Mouse (Mus musculus): ENCODE measurements around the gene Ints11. TPM values are rescaled to one million over a fixed set of nuclear protein-coding genes. Genes with fewer than 3 reads are reported as not detected.
A peak's percentile ranks its signal among the peaks of the same experiment; 100 is the strongest.

Gene Ints11
- polyA plus RNA-seq (2012; ENCODE audit: insufficient read depth, low replicate concordance), result 12.5 and 14.1 TPM in 2 replicates

- TF ChIP-seq GATA1 (IDR thresholded peaks at IDR 0.05; ENCODE audit: borderline replicate concordance, low read length) (no peak), FLI1 (IDR thresholded peaks at IDR 0.05; ENCODE audit: low read length) (0 out of 2 replicates have a peak, but pooled peaks have one; percentile 41)
- H3K9me3 ChIP-seq, result no peaks in the 10 kb centered on the region
- H3K36me3 ChIP-seq (replicated peaks; ENCODE audit: low read length), result peaks cover 73% of the 10 kb centered on the region
Observed at GRCm38 (mm10) chr4:155869317-155870033, at the start of gene Ints11, which contains the start of gene Cptp. TSS of gene Ints11 (plus strand) at chr4:155869546. TSS of gene Cptp (minus strand) at chr4:155869440.

GRCm38 (mm10) chr4:155821025-155821424 lies 48.3 kb upstream of the Ints11 start:
- Histone ChIP-seq H3K4me1 (peaks cover 25% of the 10 kb centered on the region), H3K36me3 (replicated peaks; ENCODE audit: low read length) (peaks cover 99% of the 10 kb centered on the region), H3K9me3 (no peaks in the 10 kb centered on the region), H3K4me3 (replicated peaks) (no peak overlapping the region), H3K27me3 (replicated peaks) (no peaks in the 10 kb centered on the region)
- no peak for TF ChIP-seq FLI1 (IDR thresholded peaks at IDR 0.05; ENCODE audit: low read length)
- no peak for TF ChIP-seq GATA1 (IDR thresholded peaks at IDR 0.05; ENCODE audit: borderline replicate concordance, low read length)

More at GRCm38 (mm10) chr4:155869317-155870033, at the start of gene Ints11, which contains the start of gene Cptp:
- H3K27me3 ChIP-seq (replicated peaks), result no peaks in the 10 kb centered on the region
- peak within 1 kb of the TSS; percentile 98 for H3K4me3 ChIP-seq (replicated peaks)
- peaks cover 56% of the 10 kb centered on the region for H3K4me1 ChIP-seq

DNA sequence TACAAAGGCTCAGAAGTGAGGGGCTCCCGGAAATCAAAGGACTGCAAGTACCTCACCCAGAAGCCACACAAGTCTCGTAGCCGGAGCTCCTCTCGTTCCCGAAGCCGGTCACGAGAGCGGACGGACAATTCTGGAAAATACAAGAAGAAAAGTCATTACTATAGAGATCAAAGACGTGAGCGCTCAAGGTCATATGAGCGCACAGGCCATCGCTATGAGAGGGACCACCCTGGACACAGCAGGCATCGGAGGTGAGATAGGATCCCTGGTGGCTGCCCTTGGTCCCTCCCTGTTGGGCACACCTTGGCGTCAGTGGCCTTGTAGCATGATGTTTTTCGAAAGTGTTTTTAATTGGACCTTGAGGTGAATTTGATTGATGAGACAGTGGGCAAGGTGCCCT lies 45.9 kb upstream of the Ints11 start:
- Histone ChIP-seq H3K9me3 (no peaks in the 10 kb centered on the region), H3K4me3 (replicated peaks) (no peak overlapping the region), H3K36me3 (replicated peaks; ENCODE audit: low read length) (peaks cover 97% of the 10 kb centered on the region), H3K4me1 (peaks cover 14% of the 10 kb centered on the region), H3K27me3 (replicated peaks) (no peaks in the 10 kb centered on the region)
- no peak for TF ChIP-seq FLI1 (IDR thresholded peaks at IDR 0.05; ENCODE audit: low read length)

DNA sequence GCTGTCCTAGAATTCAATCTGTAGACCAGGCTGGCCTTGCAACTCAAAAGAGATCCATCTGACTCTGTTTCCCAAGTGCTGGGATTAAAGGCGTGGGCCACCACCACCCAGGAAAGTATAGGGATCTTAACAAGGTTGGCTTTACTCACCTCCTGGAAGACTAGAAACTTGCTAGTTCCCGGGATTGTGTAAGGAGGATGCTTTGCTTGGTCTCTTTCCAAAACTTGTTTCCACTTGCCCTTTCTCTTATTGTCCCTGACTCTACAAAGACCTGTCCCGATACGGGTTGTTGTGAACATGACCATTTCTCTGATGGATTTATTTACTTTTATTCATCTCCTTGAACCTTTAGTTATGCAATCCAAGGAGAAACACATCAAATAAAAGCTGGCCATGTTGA lies 39.5 kb upstream of the Ints11 start:
- H3K27me3 ChIP-seq (replicated peaks), result no peaks in the 10 kb centered on the region
- TF ChIP-seq GATA1 (IDR thresholded peaks at IDR 0.05; ENCODE audit: borderline replicate concordance, low read length), result no peak
- H3K4me1 ChIP-seq, result peaks cover 39% of the 10 kb centered on the region
- H3K4me3 ChIP-seq (replicated peaks), result no peak overlapping the region
- H3K36me3 ChIP-seq (replicated peaks; ENCODE audit: low read length), result peaks cover 50% of the 10 kb centered on the region
- H3K9me3 ChIP-seq, result no peaks in the 10 kb centered on the region

DNA sequence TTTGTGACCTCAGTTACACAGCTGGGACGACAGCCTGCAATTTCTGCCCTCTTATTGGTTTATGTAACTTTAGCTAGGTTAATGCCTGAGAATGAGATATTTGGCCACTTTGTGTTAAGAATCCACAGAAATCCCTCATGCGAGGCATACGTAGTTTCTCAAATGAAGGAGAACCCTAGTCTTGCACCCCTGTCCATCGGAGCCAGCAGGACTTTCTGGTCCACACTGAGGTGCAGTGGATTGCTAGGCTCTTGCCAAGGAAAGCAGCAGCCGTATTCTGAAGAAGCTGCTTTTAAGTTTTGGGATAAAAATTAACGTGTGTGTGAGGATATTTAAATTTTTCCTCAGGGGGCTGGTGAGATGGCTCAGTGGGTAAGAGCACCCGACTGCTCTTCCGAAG lies 38.8 kb upstream of the Ints11 start:
- Histone ChIP-seq H3K36me3 (replicated peaks; ENCODE audit: low read length) (peaks cover 42% of the 10 kb centered on the region), H3K27me3 (replicated peaks) (no peaks in the 10 kb centered on the region), H3K9me3 (no peaks in the 10 kb centered on the region), H3K4me3 (replicated peaks) (peak overlapping the region; percentile 88), H3K4me1 (peaks cover 38% of the 10 kb centered on the region)
- no peak for TF ChIP-seq GATA1 (IDR thresholded peaks at IDR 0.05; ENCODE audit: borderline replicate concordance, low read length)
- TF ChIP-seq FLI1 (IDR thresholded peaks at IDR 0.05; ENCODE audit: low read length), result no peak

GRCm38 (mm10) chr4:155831205-155831766 lies 38.1 kb upstream of the Ints11 start, which contains the start of gene Aurkaip1:
TSS of gene Aurkaip1 (plus strand) at chr4:155831272.
- H3K27me3 ChIP-seq (replicated peaks), result no peaks in the 10 kb centered on the region
- no peaks in the 10 kb centered on the region for H3K9me3 ChIP-seq
- no peak for TF ChIP-seq GATA1 (IDR thresholded peaks at IDR 0.05; ENCODE audit: borderline replicate concordance, low read length)
- TF ChIP-seq FLI1 (IDR thresholded peaks at IDR 0.05; ENCODE audit: low read length), result peak; percentile 96
- peaks cover 35% of the 10 kb centered on the region for H3K36me3 ChIP-seq (replicated peaks; ENCODE audit: low read length)
- H3K4me1 ChIP-seq, result peaks cover 38% of the 10 kb centered on the region
- H3K4me3 ChIP-seq (replicated peaks), result peak within 1 kb of the TSS; percentile 98

DNA sequence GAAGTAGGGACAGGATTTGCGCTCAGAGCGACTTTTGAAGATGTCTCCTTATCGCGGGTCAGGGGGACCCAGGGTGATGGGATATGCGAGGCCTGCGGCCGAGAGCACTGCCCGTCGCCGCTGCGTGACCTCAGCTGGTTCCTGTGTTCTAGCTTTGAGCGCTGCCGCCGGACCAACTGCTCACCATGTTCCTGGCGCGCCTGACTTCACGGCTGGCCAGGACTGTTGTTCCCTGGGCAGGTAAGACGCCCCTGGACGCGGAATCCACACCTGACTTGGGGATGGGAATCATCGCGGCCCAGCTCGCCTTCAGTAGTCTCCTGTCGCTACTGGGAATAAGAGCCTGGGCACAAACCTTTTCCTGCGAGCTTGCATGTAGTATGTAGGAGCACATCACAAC lies 37.5 kb upstream of the Ints11 start:
- H3K4me1 ChIP-seq, result peaks cover 40% of the 10 kb centered on the region
- peaks cover 30% of the 10 kb centered on the region for H3K36me3 ChIP-seq (replicated peaks; ENCODE audit: low read length)
- no peaks in the 10 kb centered on the region for H3K9me3 ChIP-seq
- no peak for TF ChIP-seq FLI1 (IDR thresholded peaks at IDR 0.05; ENCODE audit: low read length)
- no peak for TF ChIP-seq GATA1 (IDR thresholded peaks at IDR 0.05; ENCODE audit: borderline replicate concordance, low read length)
- H3K4me3 ChIP-seq (replicated peaks), result peak overlapping the region; percentile 98
- no peaks in the 10 kb centered on the region for H3K27me3 ChIP-seq (replicated peaks)

- TF ChIP-seq FLI1 (IDR thresholded peaks at IDR 0.05; ENCODE audit: low read length) (no peak), GATA1 (IDR thresholded peaks at IDR 0.05; ENCODE audit: borderline replicate concordance, low read length) (no peak)
- Histone ChIP-seq H3K36me3 (replicated peaks; ENCODE audit: low read length) (peaks cover 25% of the 10 kb centered on the region), H3K9me3 (no peaks in the 10 kb centered on the region)
Observed at GRCm38 (mm10) chr4:155832321-155832720, 37.0 kb upstream of the Ints11 start.

GRCm38 (mm10) chr4:155833234-155833633 lies 36.1 kb upstream of the Ints11 start:
- H3K9me3 ChIP-seq, result no peaks in the 10 kb centered on the region
- H3K27me3 ChIP-seq (replicated peaks), result no peaks in the 10 kb centered on the region
- H3K4me1 ChIP-seq, result peaks cover 54% of the 10 kb centered on the region
- peaks cover 19% of the 10 kb centered on the region for H3K36me3 ChIP-seq (replicated peaks; ENCODE audit: low read length)
- peak overlapping the region; percentile 53 for H3K4me3 ChIP-seq (replicated peaks)
- TF ChIP-seq FLI1 (IDR thresholded peaks at IDR 0.05; ENCODE audit: low read length), result no peak
- TF ChIP-seq GATA1 (IDR thresholded peaks at IDR 0.05; ENCODE audit: borderline replicate concordance, low read length), result no peak

More at GRCm38 (mm10) chr4:155832321-155832720, 37.0 kb upstream of the Ints11 start:
- H3K4me3 ChIP-seq (replicated peaks), result peak overlapping the region; percentile 98
- no peaks in the 10 kb centered on the region for H3K27me3 ChIP-seq (replicated peaks)
- peaks cover 45% of the 10 kb centered on the region for H3K4me1 ChIP-seq

GRCm38 (mm10) chr4:155833836-155834235 lies 35.5 kb upstream of the Ints11 start:
- Histone ChIP-seq H3K27me3 (replicated peaks) (no peaks in the 10 kb centered on the region), H3K36me3 (replicated peaks; ENCODE audit: low read length) (peaks cover 16% of the 10 kb centered on the region), H3K9me3 (no peaks in the 10 kb centered on the region), H3K4me3 (replicated peaks) (peak overlapping the region; percentile 38), H3K4me1 (peaks cover 60% of the 10 kb centered on the region)
- no peak for TF ChIP-seq FLI1 (IDR thresholded peaks at IDR 0.05; ENCODE audit: low read length)
- no peak for TF ChIP-seq GATA1 (IDR thresholded peaks at IDR 0.05; ENCODE audit: borderline replicate concordance, low read length)
